Mouse (Mus musculus) thymus, postnatal 4 days (tissue): ENCODE results near the gene Edn2.

Source experiments
- DNase-seq: peaks from one replicate; pipeline ENCODE4 v3.0.0; 2021

Edn2 gene

DNA sequence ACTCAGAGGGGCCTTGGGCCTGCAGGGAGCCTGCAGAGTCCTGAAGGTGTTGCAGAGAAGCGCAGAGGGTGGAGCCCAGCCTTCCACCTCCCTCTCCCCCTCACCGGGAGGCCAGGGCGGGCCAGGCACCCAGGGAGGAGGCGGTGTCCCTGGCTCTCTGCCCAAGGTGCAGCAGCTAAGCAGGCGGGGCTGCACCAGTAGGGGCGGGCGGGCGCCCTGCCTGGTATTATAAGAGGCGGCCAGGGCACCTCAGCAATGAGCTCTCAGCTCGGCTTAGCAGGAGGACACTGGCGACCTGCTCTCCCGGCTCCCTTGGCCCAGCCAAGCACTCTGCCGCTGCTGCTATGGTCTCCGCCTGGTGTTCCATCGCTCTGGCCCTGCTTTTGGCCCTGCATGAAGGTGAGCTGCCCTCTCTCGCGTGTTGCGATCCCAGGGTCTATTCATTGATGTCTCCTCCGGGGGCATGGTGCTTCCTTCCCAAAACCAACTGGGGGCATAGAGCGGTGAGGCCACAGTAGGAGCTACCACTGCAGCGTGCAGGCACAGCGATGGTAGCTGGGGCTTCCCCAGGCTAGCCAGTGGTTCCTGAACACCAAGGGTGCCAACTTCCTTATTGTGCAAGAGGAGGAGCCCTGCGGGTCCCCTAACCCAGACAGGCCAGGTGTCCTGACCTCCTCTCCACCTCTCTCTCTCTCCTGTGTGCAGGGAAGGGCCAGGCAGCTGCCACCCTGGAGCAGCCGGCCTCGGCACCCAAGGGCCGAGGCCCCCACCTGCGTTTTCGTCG lies at the start of gene Edn2:
Edn2 (plus strand) TSS at position 41 of the 784 bp plus-strand sequence.
- DNase-seq: peak; percentile 21

DNA sequence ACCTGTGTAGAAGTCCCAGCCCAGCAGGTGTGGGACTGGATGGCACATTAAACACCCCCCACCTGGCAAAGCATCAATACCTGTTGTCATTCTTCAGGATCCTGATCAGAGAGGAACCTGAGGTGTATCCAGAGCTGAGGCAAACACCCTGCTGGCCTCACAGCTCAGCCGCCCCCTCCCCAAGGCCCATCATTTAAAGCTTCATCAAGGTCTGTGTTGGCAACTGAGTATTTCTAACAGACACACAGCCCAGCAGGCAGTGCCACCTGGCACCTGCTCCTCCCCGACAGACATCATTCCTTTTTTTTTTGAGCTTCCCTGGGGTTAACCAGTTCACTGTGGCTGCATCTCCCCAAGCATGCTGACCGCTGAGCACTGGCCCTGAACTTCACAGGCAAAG lies 45.5 kb upstream of the Edn2 start:
- no peak for DNase-seq

DNA sequence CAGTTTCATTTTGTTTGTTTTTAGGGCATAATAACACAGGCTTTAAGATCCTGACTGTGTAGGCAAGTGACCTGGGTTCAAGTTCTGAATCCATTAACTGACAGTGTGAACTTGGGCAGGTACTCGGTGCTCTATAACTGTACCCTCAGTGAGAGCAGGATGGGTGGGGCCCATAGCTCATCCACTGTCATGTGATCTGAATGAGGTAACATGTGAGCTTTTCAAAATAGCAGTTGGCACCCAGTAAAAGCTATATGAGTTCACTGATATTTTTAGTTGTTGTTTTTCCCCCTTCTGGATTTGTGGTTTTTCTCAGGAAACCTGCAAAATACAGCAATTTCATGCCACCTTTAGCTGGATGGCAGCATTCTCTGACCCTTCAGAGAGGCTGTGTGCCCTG lies 44.7 kb upstream of the Edn2 start:
- no peak for DNase-seq

DNA sequence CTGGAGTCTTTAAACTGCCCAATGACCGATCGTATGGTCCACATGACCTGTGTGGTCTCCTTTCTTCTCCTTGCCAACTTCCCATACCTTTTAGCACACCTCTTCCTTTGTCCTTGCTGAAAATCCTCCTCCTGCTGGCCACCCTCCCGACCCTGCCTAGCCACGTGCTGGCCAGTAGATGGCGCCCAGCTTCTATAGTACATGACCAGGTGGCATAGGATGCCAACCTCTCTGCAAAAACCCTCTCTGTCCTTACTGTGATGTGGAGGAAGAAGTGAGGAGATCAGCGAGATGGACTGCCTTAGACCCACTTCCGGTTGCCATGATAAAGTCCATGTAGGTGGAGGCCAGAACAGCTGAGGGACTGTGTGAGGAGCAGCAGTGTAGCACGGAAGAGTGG lies 40.7 kb upstream of the Edn2 start:
- DNase-seq: peak; percentile 79

DNA sequence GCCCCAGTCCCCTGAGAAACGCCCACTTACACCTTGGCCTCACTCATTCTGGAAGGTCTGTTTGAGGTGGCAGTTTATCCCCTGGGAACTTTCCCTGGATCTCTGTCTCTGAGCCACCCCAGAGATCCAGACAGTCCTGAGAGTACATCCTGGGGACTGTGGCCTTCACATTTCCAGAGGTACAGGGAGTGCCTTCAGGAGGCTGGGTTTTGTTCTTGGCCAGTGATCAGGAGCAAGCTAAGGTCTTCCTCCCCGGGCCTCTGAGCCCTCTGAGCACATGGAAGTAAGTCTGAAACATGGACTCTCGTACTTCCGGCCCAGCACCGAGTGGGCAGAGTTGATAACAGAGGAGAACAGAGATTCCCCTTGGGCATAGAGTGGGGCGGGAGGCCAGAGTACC lies 36.4 kb upstream of the Edn2 start:
- no peak for DNase-seq

DNA sequence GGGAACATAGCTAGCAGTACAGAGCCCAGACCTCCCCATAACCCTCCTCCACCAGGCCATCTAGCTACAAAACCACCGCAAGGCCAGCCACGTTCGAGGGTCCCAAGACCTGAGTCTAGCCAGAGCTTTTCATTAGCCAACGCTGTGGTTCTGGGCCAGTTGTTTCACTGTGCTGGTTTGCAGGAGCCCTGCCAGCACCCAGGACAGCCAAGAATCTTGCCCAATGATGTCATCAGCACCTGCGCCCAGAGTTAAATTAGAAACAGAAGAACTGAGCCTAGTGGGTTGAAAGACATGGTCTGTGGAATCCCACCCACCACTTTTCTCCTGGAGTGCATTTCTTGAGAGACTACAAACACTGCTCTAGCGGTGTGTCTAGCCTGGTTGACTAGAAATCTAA lies 35.0 kb upstream of the Edn2 start:
- DNase-seq: no peak

DNA sequence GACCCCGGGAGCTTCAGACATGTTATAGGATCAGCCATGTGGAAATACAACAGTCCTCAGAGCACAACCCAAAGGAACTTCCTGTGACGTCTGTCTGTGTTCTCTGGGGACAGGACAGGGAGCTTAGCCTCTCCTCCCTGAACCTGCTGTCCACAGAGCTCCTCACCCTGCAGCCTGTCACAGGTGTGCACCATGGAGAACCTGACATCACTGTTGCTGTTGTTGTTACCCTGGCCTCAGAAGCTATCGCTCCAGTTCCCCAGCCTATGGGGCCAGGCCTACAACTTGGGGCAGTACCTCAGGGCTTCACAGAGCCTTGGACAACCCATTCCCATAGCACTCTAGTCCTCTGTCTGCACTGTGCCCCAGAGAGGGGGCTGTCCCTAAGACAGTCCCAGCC lies 33.7 kb upstream of the Edn2 start:
- DNase-seq: no peak

DNA sequence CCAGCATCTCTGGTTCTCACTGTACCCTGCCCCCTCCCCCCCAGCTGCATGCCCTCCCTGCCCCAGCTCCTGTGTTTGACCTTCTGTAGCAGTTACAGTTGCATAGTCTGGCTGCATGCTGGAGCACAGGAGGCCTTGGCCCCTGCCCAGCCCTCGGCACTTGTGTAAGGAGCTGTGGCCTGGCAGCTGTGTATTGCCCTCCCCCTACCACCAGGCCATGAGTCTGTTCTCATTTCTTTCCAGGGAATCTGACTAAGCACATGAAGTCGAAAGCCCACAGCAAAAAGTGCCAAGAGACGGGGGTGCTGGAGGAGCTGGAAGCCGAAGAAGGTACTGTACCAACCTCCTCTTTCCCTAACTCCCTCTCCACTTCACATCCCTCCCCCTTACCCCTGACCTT lies 33.0 kb upstream of the Edn2 start:
- DNase-seq: no peak

DNA sequence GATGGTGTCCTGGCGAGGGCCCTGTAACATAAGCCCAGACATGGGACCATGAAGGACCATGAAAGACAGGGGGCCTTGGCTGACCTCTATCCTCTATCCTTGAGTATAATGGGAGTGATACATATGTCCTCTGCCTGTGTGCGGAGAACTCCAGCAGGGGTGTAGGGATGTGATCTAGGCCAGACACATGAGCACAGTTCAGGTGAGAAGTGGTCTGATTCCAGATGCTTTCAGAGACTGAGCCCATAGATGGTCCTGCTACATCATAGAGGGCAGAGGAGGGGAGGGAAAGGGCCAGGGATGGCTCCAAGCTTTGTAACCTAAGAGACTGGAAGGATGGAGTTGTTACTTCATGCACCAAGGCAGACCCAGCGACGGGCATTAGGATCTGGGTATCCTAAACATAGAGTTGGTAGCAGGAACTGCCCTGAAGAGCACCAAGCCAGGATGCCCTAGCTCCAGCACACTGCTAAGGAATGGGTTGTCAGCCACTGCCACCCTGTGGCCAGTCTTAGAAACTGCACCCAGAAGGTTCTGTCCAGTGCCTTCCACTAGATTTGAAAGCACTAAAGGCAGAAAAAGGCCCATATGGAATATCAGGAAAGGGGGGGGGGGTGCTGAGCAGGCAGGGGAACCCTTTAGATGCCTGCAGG lies 31.6 kb upstream of the Edn2 start:
- DNase-seq: peak; percentile 75

DNA sequence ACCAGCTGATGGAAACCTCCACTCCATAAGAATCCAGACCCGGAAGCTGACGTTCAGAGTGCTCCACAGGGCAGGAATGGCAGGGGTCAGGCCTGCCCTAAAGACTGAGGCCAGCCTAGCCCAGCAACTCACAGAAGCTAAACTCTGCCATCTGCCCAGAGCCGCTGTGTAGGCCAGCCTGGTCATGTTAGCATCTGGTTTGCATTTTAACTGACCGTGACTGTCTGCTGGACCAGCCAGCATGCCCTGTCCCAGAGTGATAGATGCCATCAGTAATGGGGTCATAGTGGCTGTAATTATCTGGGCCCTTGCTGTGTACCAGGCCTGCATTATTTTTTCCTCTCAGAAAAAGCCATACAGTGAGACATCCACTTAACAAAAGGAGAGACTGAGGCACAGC lies 30.1 kb upstream of the Edn2 start:
- no peak for DNase-seq

DNA sequence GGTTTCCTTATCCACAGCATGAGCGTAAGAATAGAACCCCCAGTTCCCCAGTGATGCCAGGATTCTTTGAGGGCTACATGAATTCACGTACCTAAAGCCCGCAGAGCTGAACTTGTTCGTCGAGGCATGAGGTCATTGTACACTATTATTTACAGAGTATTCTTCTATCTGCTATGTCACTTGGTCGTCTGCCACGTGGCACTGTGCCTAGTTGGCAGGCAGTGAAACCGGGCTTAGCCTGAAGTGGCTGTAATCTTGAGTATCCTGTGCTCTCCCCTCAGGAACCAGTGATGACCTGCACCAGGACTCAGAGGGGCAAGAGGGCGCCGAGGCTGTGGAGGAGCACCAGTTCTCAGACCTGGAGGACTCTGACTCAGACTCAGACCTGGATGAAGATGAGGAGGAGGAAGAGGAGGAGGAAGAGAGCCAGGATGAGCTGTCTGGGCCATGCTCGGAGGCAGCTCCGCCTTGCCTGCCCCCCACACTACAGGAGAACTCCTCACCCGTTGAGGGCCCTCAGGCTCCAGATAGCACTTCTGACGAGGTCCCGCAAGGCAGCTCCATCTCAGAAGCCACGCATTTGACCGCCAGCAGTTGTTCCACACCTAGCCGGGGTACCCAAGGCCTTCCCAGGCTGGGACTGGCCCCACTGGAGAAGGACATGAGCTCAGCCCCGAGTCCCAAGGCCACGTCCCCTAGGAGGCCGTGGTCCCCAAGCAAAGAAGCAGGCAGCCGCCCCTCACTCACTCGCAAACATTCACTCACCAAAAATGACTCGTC lies 29.4 kb upstream of the Edn2 start:
- no peak for DNase-seq

DNA sequence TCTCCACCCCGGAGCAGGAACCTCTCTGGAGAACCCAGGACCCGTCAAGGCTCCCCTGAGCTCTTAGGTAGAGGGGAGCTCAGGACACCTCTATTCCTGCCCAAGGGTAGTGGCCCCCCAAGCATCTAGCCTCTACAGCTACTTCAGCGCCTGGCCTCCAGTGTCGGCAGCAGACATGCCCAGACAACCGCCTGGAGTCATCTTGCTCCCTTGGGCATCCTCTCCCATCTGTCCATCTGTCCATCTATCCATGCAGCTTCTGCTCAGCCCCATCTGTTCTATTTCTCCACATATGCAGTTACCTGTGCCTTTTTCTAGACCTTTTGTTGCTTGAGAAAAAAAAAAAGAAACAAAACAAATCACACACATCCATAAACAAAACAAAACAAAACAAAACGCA lies 26.8 kb upstream of the Edn2 start:
- no peak for DNase-seq

DNA sequence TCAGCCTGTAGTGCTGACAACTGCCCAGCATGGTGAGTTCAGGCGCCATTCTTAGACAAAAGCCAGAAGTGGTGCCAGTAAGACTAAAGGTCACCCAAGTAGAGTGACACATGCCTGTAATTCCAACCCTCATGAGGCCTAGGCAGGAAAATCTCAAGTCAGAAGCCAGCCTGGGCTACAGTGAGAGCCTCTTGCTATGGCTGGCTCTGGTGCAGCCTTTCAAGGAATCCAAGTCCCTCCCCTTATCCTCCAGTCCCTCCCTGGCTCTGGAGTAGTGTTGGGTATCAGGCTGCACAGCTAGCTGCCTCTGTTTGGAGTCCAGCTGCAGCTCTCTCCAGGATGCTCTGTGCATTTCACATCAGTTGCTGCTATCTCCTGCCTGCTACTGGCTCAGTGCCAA lies 19.2 kb upstream of the Edn2 start:
- DNase-seq: no peak

DNA sequence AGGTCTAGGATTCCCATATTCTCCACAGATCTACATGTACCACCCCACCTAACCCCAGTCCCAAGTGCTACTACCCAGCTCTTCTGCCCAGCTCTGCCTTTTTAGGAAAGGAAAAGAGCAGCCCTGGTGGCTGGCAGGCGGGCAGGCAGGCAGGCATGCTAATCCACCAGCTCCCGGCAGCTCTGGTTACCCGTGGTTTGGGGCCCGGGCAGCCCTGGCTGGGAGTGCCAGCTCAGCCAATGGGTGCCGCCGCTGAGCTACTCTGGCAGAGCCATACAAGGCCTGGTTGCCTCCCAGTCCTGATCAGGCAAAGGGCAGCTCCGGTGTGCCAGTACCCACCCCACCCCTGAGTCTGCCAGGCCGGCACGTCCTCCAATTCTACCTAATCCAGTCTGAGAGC lies 18.1 kb upstream of the Edn2 start:
- no peak for DNase-seq

DNA sequence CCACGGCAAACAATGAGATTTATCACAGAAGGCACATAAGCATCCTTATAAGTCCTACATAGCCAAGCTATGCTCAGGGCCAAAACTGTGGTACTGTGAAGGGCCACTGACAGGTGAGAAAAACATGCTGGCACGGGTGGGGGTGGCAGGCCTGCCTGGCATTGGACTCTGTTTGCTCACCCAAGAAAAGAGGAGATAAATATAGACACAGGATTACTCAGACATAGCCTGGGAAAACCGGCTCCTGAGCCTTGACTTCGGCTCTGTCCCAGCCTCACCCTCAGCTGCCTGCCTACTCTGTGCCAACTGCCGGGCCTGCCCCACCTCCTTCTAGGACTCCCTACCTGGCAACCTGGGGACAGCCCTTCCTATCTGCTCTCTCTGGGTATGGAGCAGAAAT lies 16.7 kb upstream of the Edn2 start:
- DNase-seq: no peak

DNA sequence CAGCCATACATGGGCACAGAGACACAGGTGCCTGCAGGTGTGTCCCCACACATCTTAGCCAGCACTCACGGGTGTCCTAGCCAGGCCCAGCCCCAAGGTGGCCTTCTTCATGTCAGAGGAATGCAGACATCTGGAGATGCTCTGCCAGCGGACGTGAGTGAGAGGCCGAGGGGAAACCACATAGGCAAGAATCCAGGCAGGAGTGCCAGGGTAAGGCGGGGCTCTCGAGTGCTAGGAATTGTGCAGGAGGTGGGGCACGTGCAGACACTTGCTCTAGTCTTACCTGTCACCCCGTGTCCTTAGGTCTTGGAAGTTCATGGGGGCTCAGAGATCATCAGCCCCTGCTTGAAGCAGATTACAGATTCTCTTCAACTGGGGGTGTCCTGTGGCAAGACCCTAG lies 15.1 kb upstream of the Edn2 start:
- DNase-seq: no peak

DNA sequence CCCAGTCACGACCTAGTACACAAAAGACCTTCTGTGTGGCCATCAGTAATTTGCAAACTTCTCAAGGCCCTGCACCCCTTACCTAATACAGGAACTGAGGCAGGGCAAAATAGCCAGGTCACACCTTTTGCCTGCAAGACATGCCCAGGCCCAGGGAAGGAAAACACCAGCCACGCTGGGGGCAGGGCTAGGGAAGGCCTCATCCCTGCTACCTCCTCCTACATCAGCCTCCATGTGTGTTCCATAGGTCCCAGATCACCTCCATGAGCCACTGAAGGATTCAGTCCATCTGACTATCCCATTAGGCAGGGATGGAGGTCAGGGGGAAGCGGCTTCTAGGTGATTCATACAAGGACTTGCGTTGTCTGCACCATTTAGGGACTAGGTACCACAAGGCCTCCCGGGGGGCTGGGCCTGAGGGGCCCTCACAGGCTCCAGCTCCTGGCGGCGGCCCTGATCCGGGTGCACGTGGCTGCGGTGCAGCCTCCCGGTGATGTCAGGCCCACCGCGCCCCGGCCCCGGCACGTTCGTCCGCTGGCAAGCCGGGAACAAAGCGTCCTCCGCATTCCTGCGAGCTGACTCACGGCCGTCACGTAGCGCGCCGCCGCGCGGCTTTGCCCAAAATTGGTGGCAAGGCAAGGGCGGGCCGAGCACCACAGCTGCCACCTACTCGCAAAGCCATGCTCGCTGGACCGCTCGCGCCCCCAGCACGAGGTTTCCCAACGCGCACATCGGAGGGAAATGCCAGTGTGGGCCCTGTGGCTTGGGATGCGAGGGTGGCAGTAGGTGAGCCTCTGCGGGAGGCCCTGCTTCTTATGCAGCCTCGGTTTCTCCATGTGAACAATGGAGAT lies 12.5 kb upstream of the Edn2 start:
- DNase-seq: peak; percentile 63

DNA sequence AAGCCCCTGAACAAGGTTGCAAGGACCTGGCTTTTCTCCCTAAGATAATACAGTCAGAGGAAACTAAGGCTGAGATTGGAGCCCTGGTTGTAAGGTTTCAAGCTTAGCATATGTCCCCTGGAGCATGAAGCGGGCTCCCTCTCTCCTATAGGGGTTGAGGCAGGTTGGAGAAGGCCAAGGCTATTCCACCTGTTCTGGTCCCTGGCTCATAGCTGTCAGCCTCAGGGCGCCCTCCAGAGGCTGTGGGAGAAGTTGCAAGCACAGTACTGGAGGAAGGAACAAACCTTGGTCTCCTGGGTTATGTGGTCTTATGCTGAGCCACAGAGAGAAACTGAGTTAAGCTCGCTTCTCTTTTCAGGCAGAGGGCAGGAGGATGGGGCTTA lies 11.9 kb upstream of the Edn2 start:
- DNase-seq: peak; percentile 45

DNA sequence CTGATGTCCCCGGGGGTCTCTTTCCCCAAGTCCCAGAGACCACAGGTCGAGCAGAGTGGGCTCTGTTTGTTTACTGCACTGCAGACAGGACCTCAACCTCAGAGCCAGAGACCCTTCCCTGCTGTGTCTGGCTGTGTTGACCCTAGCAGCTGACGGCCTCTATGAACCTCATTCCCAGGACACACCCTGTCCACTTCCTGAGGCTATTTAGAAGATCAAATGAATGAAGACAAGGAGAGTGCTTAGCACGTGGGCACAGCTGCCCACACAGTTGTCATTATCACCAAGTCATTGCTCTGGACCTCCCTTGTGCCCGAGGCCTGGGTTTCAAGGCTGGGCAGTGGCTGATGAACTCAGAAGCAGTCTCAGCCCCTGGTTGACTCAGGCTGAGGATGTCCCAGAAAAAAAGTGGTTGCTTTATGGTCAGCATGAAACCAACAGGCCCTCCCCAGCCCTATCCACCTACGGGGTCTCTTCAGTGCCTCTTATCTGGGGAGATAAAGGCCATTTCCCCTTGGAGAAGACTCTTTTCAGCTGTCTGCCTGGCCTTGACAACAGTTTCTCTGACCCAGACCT lies 10.6 kb upstream of the Edn2 start:
- DNase-seq: no peak

DNA sequence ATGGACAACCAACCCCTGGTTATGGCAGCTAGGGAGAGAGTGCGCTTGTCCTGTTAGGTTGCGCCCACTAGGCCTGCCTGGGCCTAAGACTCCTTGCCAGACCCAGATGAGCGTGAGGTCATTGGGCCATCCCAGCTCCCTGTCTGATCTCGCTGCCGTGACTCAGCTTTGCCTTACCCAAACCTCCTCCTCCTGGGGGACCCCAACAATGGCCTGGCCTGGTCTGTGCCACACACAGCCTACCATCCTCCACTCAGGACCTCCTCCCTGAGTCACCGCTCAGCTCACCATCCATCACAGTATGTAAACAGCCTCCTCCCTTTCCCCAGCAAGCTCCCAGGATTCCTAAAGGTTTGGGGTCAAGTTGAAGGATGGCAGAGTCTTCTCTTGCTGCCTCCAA lies 9.1 kb upstream of the Edn2 start:
- no peak for DNase-seq

DNA sequence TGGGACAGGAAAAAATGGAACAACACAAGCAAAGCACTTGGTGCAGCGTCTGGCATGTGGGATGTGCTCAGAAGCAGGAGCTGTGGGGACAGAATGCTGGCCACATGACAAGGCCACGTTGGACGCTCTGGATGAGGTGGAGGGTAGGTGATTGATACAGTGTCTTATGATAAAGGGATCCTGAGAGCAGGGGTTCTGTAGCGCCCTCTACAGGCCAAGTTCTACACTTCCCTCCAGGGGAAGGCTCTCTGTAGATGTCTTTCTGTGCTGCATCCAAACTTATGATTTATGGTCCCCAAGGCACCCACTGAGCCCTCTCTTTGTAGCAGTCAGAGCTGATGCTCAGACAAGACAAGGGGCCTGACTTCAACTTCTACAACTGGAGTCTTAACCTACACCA lies 8.4 kb upstream of the Edn2 start:
- peak; percentile 36 for DNase-seq

DNA sequence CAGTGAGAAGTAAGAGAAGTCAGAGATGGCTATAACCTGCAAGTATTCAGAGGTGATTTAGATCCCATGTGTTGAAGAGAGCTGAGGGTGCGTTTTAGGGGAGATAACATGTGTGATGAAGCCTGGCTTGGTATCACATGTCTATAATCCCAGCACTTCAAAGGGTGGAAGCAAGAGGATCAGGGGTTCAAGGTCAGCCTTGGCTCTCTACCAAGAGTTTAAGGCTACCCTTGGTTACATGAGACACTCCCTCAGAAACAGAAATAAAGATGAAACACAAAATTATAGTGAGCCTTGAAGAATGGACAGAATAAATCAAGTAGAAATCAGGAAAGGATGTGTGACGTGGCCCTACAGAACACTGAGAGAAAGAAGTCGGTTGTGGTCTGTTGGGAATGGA lies 7.3 kb upstream of the Edn2 start:
- no peak for DNase-seq
